Mouse (Mus musculus): Measurements from ENCODE around the gene Ubac1. TPM values are rescaled to one million over a fixed set of nuclear protein-coding genes. Genes with fewer than 3 reads are reported as not detected.

The Ubac1 gene
- total RNA-seq, 4 experiments from 2014 or later: 24.8 to 39.8 (median 29.9) TPM

DNA sequence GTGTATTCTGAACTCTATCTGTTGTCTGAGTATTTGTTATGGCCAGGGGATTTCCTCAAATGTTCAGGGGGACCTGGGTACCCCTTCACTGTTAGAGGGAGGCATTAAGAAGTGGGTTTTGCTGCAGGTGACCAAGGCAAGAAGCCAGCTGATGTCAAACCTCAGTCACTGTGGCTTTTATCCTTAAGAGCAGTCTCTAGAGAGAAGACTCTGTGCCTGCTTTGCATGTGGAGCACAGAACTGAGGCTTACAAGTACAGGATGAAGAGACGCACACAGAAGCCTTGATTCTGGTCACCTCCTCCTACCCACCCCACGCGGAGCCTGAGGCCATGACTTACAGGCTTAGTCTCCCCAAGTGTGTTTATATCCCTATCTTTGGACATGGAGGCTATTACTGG, 72.3 kb downstream of the Ubac1 start:
- DNase-seq: no peak

Other genes starting within 250 kb of the Ubac1 start
- gene Lcn11, start 244.7 kb downstream of the Ubac1 start, total RNA-seq (2022): not detected
- gene Gm13539, start 239.5 kb downstream of the Ubac1 start, total RNA-seq (2022): not detected
- not detected for gene Glt6d1, start 205.9 kb downstream of the Ubac1 start, total RNA-seq (2022)
- not detected for gene Lcn9, start 198.6 kb downstream of the Ubac1 start, total RNA-seq (2022)
- gene Sohlh1, start 174.5 kb downstream of the Ubac1 start, total RNA-seq (2022): not detected
- gene Kcnt1, start 158.0 kb downstream of the Ubac1 start, total RNA-seq (2022): 10 to 100 TPM in 2 of 4 experiments, 1 to 10 TPM in 2; 1.8 to 12.1 (median 8.0) TPM
- 10 to 100 TPM; 36.7 to 45.2 (median 39.8) TPM for gene Camsap1, start 38.5 kb downstream of the Ubac1 start, total RNA-seq (2022)
- gene Nacc2, start 101.5 kb upstream of the Ubac1 start, total RNA-seq (2022): 10 to 100 TPM; 42.6 to 58.0 (median 46.9) TPM
- gene Lhx3, start 186.5 kb upstream of the Ubac1 start, total RNA-seq (2022): 1 to 10 TPM in 2 of 4 experiments, under 1 TPM in 1, not detected in 1; 0.48 to 6.4 (median 4.0) TPM
- 10 to 100 TPM; 25.2 to 28.7 (median 26.6) TPM for gene Qsox2, start 215.8 kb upstream of the Ubac1 start, total RNA-seq (2022)